Mouse (Mus musculus): ENCODE measurements around the gene Cryab. TPM values are rescaled to one million over a fixed set of nuclear protein-coding genes. Genes with fewer than 3 reads are reported as not detected.
A peak's percentile ranks its signal among the peaks of the same experiment; 100 is the strongest.

Gene Cryab
- polyA plus RNA-seq (2015; fragmentation: Nextera tagmentation; extraction: Ambion mirVana), result 64.1 and 74.6 TPM in 2 replicates

DNA sequence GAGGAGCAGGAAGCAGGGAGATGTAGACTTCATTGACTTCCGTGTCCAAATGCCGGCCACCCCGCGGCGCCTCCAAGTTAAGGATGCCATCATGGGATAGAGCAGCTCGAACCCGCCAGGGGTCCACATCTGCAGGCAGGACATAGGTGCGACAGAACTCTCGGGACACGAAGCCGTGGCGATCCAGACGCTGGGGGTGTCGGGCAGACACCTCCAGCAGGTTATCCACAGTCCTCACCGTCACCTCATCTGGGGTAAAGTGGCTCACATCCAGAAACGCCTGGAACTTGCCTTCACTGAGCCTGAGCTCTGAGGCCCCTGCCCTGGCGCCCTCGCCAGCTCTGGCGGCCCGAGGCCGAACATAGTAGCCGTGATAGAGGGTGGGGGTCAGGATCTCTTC lies at the start of gene Cryab:
Cryab (plus strand) TSS at position 3 of the 400 bp plus-strand sequence.
- H3K36me3 ChIP-seq, result no peaks in the 10 kb centered on the region
- H3K9me3 ChIP-seq, result no peaks in the 10 kb centered on the region
- peak within 1 kb of the TSS; percentile 65; the same call in 1 of the 2 replicates for H3K27ac ChIP-seq
- H3K9ac ChIP-seq, result no peak within 1 kb of the TSS
- no peak; the same call in 1 of the 2 replicates for ATAC-seq (ENCODE audit: insufficient read depth, low FRiP score, low read depth)
- 72% methylated on average over 22 of the region's 22 CpGs for WGBS
- peaks cover 11% of the 10 kb centered on the region for H3K4me1 ChIP-seq
- peak within 1 kb of the TSS; percentile 36; the same call in 1 of the 2 replicates for H3K4me2 ChIP-seq
- H3K27me3 ChIP-seq (replicated peaks), result no peaks in the 10 kb centered on the region
- H3K4me3 ChIP-seq (replicated peaks), result no peak within 1 kb of the TSS

DNA sequence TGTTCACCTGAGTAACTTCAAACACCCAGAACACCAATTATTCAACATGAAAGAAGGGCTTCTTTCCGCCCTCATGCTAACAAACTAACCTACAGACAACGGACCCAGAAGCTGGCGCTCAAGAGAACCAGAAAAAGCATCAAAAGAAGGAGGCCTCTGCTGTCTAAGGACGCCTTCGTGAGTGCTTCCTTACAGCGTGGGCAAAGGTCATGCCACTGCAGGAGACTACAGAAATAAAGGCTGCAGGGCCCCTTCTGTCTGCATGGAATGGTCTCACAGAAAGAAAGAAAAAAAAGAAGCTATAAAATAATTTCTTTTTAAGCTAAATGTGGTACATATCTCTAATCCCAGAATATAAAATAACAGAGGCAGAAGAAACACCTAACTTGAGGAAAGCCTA lies 46.2 kb upstream of the Cryab start:
- H3K4me3 ChIP-seq (replicated peaks), result no peak overlapping the region
- ATAC-seq (ENCODE audit: insufficient read depth, low FRiP score, low read depth), result no peak
- H3K9ac ChIP-seq, result no peak overlapping the region
- 52% methylated on average over 6 of the region's 6 CpGs for WGBS
- H3K36me3 ChIP-seq, result no peaks in the 10 kb centered on the region
- no peak overlapping the region for H3K4me2 ChIP-seq
- H3K27ac ChIP-seq, result no peak overlapping the region
- no peaks in the 10 kb centered on the region for H3K9me3 ChIP-seq
- H3K4me1 ChIP-seq, result peaks cover 3% of the 10 kb centered on the region; the same call in 1 of the 2 replicates
- no peaks in the 10 kb centered on the region; the same call in 1 of the 2 replicates for H3K27me3 ChIP-seq (replicated peaks)

DNA sequence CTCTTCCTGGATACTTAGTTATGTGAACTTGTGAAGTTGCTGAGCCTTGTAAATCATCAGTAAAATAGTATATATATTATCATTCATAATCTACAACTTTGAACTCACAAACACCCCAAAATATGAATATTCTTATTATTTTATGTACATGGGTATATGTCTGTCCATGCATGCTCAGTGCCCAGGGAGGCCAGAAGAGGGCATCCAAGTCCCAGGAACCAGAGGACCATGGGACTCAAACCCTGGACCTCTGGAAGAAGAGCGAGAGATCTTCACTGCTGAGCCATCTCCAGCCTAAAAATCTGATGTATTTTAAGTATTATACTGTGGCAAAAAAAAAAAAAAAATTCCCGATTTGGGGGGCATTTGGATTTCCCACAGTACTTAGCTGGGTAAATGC lies 42.0 kb upstream of the Cryab start:
- WGBS, result 27% methylated on average over 2 of the region's 2 CpGs
- H3K9me3 ChIP-seq, result no peaks in the 10 kb centered on the region
- no peak overlapping the region for H3K4me3 ChIP-seq (replicated peaks)
- H3K4me1 ChIP-seq, result no peaks in the 10 kb centered on the region
- H3K4me2 ChIP-seq, result no peak overlapping the region
- no peaks in the 10 kb centered on the region for H3K27me3 ChIP-seq (replicated peaks)
- H3K27ac ChIP-seq, result no peak overlapping the region
- no peak overlapping the region for H3K9ac ChIP-seq
- no peaks in the 10 kb centered on the region for H3K36me3 ChIP-seq
- ATAC-seq (ENCODE audit: insufficient read depth, low FRiP score, low read depth), result no peak

DNA sequence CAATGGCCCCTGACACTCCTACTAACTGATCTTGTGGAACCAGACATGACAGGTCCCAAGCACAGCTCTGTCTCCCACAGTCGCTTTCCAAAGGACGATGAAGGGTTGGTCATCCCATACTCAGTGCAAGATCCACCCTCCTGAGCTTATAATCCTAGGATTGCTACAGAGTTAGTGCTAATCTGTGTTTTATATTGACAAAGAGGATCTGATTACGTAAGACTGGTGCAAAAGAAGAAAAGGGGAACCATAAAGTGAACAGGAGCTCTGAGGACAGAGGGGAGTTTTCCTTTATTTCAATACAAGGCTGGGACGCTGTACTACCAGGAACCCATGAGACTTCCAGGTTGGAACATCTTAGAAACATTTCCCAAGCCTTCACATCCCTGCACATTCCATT lies 39.8 kb upstream of the Cryab start:
- Histone ChIP-seq H3K9me3 (no peaks in the 10 kb centered on the region), H3K9ac (no peak overlapping the region), H3K36me3 (no peaks in the 10 kb centered on the region), H3K4me3 (replicated peaks) (no peak overlapping the region), H3K27me3 (replicated peaks) (no peaks in the 10 kb centered on the region), H3K4me2 (no peak overlapping the region), H3K27ac (no peak overlapping the region), H3K4me1 (no peaks in the 10 kb centered on the region)
- ATAC-seq (ENCODE audit: insufficient read depth, low FRiP score, low read depth), result no peak
- 85% methylated on average over 4 of the region's 4 CpGs for WGBS

DNA sequence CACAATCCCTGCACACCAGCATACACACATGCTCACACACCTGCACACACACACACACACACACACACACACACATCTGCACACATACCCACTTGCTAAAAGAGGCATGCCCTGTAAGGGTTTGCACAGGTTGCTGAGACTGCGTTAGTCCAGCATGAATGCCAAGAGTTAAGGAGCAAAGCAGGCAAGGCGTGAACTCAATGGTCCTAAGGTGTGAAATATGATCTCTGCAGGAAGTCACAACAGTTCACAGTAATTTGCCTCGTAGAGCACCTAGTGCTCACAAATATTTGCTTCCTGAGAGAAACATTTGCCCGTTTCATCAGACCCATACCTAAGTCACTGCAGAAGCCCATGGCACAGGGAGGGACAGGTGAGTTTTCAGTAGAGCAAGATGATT lies 36.9 kb upstream of the Cryab start:
- WGBS, result 34% methylated on average over 4 of the region's 4 CpGs
- Histone ChIP-seq H3K36me3 (no peaks in the 10 kb centered on the region), H3K9me3 (no peaks in the 10 kb centered on the region), H3K4me3 (replicated peaks) (no peak overlapping the region), H3K9ac (no peak overlapping the region), H3K4me2 (no peak overlapping the region), H3K4me1 (no peaks in the 10 kb centered on the region), H3K27ac (no peak overlapping the region), H3K27me3 (replicated peaks) (no peaks in the 10 kb centered on the region)
- ATAC-seq (ENCODE audit: insufficient read depth, low FRiP score, low read depth), result no peak

DNA sequence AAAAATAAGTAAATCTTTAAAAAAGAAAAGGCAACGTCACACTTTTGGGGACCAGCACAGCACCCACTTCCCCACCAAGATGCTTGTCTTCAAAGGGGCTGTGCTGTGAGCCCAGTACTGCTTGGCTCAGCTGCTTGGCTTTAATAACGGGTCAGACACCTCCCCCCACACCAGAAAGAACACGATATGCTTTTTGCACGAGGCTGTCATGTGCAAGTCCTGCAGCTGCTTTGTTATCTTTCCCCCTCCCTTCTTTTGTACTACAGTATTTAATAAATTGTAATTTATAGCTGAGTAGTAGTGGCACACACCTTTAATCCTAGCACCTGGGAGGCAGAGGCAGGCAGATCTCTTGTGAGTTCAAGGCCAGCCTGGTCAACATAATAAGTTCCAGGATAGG lies 32.2 kb upstream of the Cryab start:
- WGBS, result 71% methylated on average over 4 of the region's 4 CpGs

DNA sequence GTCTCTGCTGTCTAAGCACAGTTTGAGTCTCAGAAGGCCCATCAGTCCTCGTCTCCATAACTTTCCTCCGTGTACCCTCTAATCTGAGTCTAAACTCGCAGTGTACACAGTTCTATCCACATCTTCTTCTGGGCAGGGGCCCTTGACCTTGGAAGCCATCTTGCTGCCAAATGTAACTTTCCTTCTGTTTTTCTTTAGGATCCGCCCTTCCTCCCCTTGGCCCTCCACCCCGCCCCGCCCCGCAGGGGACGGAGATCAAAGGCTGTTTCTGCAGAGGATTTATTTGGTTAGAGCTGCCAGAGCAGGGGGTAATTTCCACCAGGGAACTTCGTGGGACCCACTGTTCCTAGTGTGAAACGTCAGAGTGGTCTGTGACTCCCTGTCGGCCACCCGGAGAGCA lies 30.1 kb upstream of the Cryab start:
- H3K9ac ChIP-seq, result no peak overlapping the region
- WGBS, result 30% methylated on average over 12 of the region's 12 CpGs
- no peak for ATAC-seq (ENCODE audit: insufficient read depth, low FRiP score, low read depth)
- peaks cover 6% of the 10 kb centered on the region; the same call in 1 of the 2 replicates for H3K4me1 ChIP-seq
- H3K27me3 ChIP-seq (replicated peaks), result no peaks in the 10 kb centered on the region
- no peak overlapping the region for H3K4me3 ChIP-seq (replicated peaks)
- no peaks in the 10 kb centered on the region for H3K36me3 ChIP-seq
- no peak overlapping the region for H3K27ac ChIP-seq
- H3K9me3 ChIP-seq, result no peaks in the 10 kb centered on the region
- H3K4me2 ChIP-seq, result no peak overlapping the region

More for the DNA sequence above, 32.2 kb upstream of the Cryab start:
- H3K9ac ChIP-seq, result no peak overlapping the region
- no peak for ATAC-seq (ENCODE audit: insufficient read depth, low FRiP score, low read depth)
- no peak overlapping the region for H3K27ac ChIP-seq
- H3K4me1 ChIP-seq, result peaks cover 6% of the 10 kb centered on the region; the same call in 1 of the 2 replicates
- H3K4me3 ChIP-seq (replicated peaks), result no peak overlapping the region
- no peaks in the 10 kb centered on the region for H3K27me3 ChIP-seq (replicated peaks)
- no peaks in the 10 kb centered on the region for H3K9me3 ChIP-seq
- H3K36me3 ChIP-seq, result no peaks in the 10 kb centered on the region
- H3K4me2 ChIP-seq, result no peak overlapping the region

DNA sequence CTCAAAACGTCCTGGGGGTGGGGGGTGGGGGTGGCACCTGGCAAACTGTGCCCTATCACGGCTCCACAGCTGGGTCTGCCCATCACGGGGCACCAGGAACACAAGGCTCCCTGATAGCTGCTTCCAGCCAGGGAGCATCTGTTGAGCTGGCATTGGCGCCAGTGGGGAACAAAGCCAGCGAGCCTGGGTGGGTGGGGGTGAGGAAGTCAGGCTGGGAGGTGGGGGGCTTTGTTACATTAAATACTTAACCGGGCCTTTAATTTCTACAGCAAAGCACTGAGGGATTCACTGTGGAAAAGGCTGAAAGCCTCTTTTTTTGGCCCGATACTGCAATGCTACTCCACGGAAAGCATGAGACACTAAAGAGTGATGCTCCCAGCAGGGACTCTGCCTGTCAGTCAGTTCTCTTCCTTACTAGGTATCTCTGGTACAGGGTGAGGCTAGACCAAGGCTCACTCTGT lies 28.6 kb upstream of the Cryab start:
- no peaks in the 10 kb centered on the region for H3K36me3 ChIP-seq
- no peak overlapping the region for H3K9ac ChIP-seq
- peaks cover 11% of the 10 kb centered on the region for H3K4me1 ChIP-seq
- H3K9me3 ChIP-seq, result no peaks in the 10 kb centered on the region
- H3K27me3 ChIP-seq (replicated peaks), result no peaks in the 10 kb centered on the region
- H3K4me2 ChIP-seq, result no peak overlapping the region
- whole genome bisulfite sequencing, result 58% methylated on average over 8 of the region's 8 CpGs
- no peak overlapping the region for H3K4me3 ChIP-seq (replicated peaks)
- no peak overlapping the region for H3K27ac ChIP-seq
- ATAC-seq (ENCODE audit: insufficient read depth, low FRiP score, low read depth), result no peak

DNA sequence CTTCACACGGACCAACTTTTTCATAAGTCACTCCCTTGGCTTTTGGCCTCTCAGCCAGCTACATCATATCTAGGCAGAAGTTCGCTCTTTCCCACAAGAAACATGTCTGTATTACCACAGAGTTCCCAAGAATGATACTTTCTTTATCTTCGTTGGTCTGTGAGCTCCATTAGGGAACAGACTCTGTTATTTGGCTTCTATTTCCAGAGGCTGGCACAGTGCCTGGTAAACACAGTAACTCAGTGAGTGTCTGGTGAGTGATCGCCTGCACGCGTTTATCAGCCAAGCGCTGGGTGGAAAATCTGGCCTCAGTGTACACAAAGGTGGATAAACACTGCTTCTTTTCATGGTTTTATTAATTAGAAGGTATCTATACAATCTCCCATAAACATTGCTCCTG lies 27.7 kb upstream of the Cryab start:
- peaks cover 16% of the 10 kb centered on the region for H3K4me1 ChIP-seq
- no peak overlapping the region for H3K9ac ChIP-seq
- peak overlapping the region; percentile 29; the same call in 1 of the 2 replicates for H3K4me2 ChIP-seq
- no peak for ATAC-seq (ENCODE audit: insufficient read depth, low FRiP score, low read depth)
- H3K36me3 ChIP-seq, result no peaks in the 10 kb centered on the region
- H3K9me3 ChIP-seq, result no peaks in the 10 kb centered on the region
- H3K27ac ChIP-seq, result 0 out of 2 replicates have a peak overlapping the region, but pooled peaks have one; percentile 12
- WGBS, result 25% methylated on average over 7 of the region's 7 CpGs
- no peaks in the 10 kb centered on the region for H3K27me3 ChIP-seq (replicated peaks)
- no peak overlapping the region for H3K4me3 ChIP-seq (replicated peaks)

DNA sequence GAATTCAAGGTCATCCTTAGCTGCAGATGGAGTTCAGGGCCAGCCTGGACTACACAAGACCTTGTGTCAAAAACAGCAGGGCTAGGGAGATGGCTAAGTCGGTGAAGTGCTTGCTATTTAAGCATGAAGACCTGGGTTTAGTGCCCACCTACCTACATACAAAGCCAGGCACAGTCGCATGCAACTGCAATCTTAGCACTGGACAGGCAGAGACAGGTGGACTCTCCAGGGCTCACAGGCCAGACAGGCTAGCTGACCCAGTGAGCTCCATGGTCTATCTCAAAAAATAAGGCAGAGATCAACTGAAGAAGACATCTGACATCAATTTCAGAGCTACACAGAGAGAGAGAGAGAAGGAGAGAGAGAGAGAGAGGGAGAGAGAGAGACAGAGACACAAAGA lies 27.0 kb upstream of the Cryab start:
- Histone ChIP-seq H3K27ac (no peak overlapping the region), H3K36me3 (no peaks in the 10 kb centered on the region), H3K9me3 (no peaks in the 10 kb centered on the region), H3K9ac (no peak overlapping the region), H3K4me3 (replicated peaks) (no peak overlapping the region), H3K4me2 (no peak overlapping the region), H3K4me1 (peaks cover 17% of the 10 kb centered on the region), H3K27me3 (replicated peaks) (no peaks in the 10 kb centered on the region)
- WGBS, result 86% methylated on average over 2 of the region's 2 CpGs
- ATAC-seq (ENCODE audit: insufficient read depth, low FRiP score, low read depth), result no peak

DNA sequence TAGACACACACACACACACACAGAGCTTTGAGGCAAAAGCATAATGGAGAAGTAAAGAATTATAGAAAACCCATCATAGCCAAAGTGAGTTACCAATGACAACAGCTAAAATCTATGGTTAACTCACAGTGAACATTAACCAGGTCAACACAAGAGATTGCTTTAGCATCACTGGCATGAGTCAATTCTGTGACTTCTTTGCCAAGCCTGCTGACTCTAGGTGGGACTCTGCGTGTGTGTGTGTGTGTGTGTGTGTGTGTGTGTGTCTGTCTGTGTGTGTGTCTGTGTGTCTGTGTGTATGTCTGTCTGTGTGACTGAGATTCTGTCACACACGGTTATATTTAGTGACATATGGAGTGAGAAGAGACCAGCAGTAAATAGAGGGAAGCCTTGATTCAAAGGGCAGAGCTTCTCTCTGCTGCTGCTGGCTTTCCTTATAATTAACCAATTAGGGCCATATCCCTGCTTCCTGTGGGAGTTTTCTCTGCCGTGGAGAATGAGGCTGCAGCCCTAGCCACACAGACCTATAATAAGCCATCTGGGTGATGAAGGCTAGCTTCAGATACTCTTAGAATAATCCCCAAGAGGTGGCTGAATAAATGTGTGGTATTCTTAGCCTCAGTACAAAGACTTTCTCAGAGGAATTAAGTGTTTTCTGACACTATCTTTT lies 26.3 kb upstream of the Cryab start:
- Histone ChIP-seq H3K9ac (no peak overlapping the region), H3K4me2 (no peak overlapping the region), H3K4me3 (replicated peaks) (no peak overlapping the region), H3K27me3 (replicated peaks) (no peaks in the 10 kb centered on the region), H3K9me3 (no peaks in the 10 kb centered on the region), H3K4me1 (peaks cover 17% of the 10 kb centered on the region), H3K36me3 (no peaks in the 10 kb centered on the region), H3K27ac (no peak overlapping the region)
- 51% methylated on average over 3 of the region's 3 CpGs for WGBS
- ATAC-seq (ENCODE audit: insufficient read depth, low FRiP score, low read depth), result no peak

DNA sequence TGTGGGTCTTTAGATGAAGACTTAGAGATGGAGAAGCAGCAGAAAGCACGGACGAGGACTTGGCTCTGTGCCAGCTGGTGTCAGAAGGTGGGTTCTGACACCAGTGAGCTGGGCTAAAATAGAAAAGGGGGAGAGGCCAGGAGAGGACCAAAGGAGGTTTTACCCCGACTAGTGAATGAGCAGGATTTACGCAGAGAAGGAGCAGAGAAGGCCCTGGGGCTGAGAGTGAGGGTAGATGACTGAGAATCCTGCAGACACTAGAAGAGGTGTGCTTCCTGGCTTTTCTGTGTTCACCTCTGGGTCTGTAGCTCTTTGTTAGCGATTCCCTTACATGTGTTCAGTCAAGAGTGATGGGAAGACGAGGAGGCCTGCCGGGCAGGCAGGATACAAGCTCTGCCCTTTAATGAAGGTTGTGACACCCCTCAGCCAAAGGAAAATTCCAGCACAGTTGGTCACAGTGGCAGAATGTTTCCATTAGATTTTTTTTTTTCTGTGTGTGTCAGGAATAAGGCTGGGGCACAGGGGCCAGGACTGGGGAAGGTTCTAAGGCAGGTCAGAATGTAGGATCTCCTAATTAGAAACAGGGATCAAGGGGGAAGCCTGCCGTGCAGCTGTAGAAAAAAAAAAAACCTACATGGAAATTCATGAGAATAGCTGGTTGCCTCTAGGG lies 25.1 kb upstream of the Cryab start:
- H3K4me2 ChIP-seq, result no peak overlapping the region
- 55% methylated on average over 8 of the region's 8 CpGs for WGBS
- H3K27ac ChIP-seq, result no peak overlapping the region
- no peaks in the 10 kb centered on the region for H3K9me3 ChIP-seq
- H3K27me3 ChIP-seq (replicated peaks), result no peaks in the 10 kb centered on the region
- peaks cover 15% of the 10 kb centered on the region for H3K4me1 ChIP-seq
- ATAC-seq (ENCODE audit: insufficient read depth, low FRiP score, low read depth), result no peak
- no peak overlapping the region for H3K4me3 ChIP-seq (replicated peaks)
- H3K36me3 ChIP-seq, result no peaks in the 10 kb centered on the region
- no peak overlapping the region for H3K9ac ChIP-seq
